Mouse (Mus musculus): Measurements from ENCODE around the gene Cav2. TPM values are rescaled to one million over a fixed set of nuclear protein-coding genes. Genes with fewer than 3 reads are reported as not detected.

Cav2 gene
- polyA plus RNA-seq, 1 experiment: 2.9 TPM

DNA sequence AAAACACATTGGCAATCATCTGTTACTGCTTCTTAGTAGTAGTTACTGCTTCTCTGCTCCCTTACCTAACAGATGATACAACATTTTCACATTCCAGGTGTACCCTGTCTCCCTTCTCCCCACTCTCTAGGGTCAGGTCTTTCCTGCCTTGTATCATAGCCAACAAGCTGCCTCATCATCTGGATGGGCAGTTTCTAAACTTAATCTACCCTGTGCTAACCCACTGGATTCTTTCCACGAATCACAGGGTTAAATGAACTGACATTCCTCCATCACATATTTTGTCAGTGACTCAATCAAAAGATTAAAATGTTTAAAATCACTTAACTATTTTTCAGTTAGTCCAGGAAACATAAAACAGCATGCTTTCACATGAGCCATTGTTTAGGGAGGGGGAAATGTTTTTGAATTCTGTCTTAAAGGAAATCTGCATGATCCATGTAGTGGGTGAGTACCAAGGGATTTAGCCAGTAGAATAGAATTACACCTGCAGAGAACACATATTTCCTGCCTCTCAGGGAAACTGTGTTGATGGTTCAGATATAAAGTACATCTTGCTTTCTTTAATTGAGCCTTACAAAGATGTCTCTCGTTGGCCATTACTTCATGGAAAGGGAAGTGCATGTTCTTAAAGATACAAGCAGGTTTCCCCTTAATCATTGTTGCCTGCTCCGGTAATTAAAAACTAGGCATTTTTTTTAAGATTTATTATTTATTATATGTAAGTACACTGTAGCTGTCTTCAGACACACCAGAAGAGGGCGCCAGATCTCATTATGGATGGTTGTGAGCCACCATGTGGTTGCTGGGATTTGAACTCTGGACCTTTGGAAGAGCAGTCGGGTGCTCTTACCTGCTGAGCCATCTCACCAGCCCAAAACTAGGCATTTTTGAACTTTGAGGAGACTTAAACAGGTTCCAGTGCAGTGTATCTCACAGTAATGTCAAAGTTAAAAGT is 34.0 kb downstream of the Cav2 start:
- Histone ChIP-seq H3K27me3 (ENCODE audit: control insufficient read depth, insufficient read depth, insufficient read length) (no peaks in the 10 kb centered on the region), H3K4me3 (no peak overlapping the region), H3K79me2 (ENCODE audit: control insufficient read depth, insufficient read depth) (peaks cover 30% of the 10 kb centered on the region), H3ac (ENCODE audit: control insufficient read depth, insufficient read length) (no peak overlapping the region), H3K36me3 (ENCODE audit: control insufficient read depth, insufficient read depth) (no peaks in the 10 kb centered on the region), H3K4me2 (ENCODE audit: low read depth) (no peak overlapping the region)
- TF ChIP-seq CEBPB (IDR thresholded peaks at IDR 0.05; ENCODE audit: insufficient read depth, poor library complexity, severe bottlenecking): no peak
- no peak for TF ChIP-seq TCF3 (IDR thresholded peaks at IDR 0.05; ENCODE audit: insufficient read length, low read depth)
- TF ChIP-seq USF1 (IDR thresholded peaks at IDR 0.05; ENCODE audit: low read depth): no peak
- no peak for TF ChIP-seq MYOG (IDR thresholded peaks at IDR 0.05; ENCODE audit: control insufficient read depth in 1 of 3, insufficient read depth in 1 of 3, insufficient read length in 2 of 3, low read depth in 2 of 3)
- TF ChIP-seq MAX (IDR thresholded peaks at IDR 0.05; ENCODE audit: low read depth): no peak
- TF ChIP-seq E2F4 (IDR thresholded peaks at IDR 0.05; ENCODE audit: insufficient read depth): no peak
- no peak for TF ChIP-seq MYOD1 (IDR thresholded peaks at IDR 0.05; ENCODE audit: control insufficient read depth in 1 of 3, insufficient read length in 2 of 3, low read depth in 2 of 3)
- no peak for TF ChIP-seq TCF12 (IDR thresholded peaks at IDR 0.05; ENCODE audit: insufficient read depth, poor library complexity, severe bottlenecking)
- TF ChIP-seq REST (IDR thresholded peaks at IDR 0.05; ENCODE audit: insufficient read depth, insufficient read length): no peak
- no peak for TF ChIP-seq SRF (IDR thresholded peaks at IDR 0.05; ENCODE audit: control insufficient read depth, insufficient read length, low read depth)
- TF ChIP-seq POLR2A (IDR thresholded peaks at IDR 0.05; ENCODE audit: insufficient read length, low read depth): no peak
- TF ChIP-seq POLR2AphosphoS2 (IDR thresholded peaks at IDR 0.05; ENCODE audit: insufficient read length, low read depth): no peak

GRCm38 (mm10) chr6:17316294-17317166 is 35.5 kb downstream of the Cav2 start:
- Histone ChIP-seq H3K27me3 (ENCODE audit: control insufficient read depth, insufficient read depth, insufficient read length) (no peaks in the 10 kb centered on the region), H3K4me2 (ENCODE audit: low read depth) (no peak overlapping the region), H3K36me3 (ENCODE audit: control insufficient read depth, insufficient read depth) (no peaks in the 10 kb centered on the region), H3ac (ENCODE audit: control insufficient read depth, insufficient read length) (no peak overlapping the region), H3K79me2 (ENCODE audit: control insufficient read depth, insufficient read depth) (peaks cover 16% of the 10 kb centered on the region), H3K4me3 (no peak overlapping the region)
- TF ChIP-seq E2F4 (IDR thresholded peaks at IDR 0.05; ENCODE audit: insufficient read depth): no peak
- no peak for TF ChIP-seq REST (IDR thresholded peaks at IDR 0.05; ENCODE audit: insufficient read depth, insufficient read length)
- TF ChIP-seq MYOD1 (IDR thresholded peaks at IDR 0.05; ENCODE audit: control insufficient read depth in 1 of 3, insufficient read length in 2 of 3, low read depth in 2 of 3): no peak
- TF ChIP-seq TCF3 (IDR thresholded peaks at IDR 0.05; ENCODE audit: insufficient read length, low read depth): no peak
- TF ChIP-seq TCF12 (IDR thresholded peaks at IDR 0.05; ENCODE audit: insufficient read depth, poor library complexity, severe bottlenecking): no peak
- no peak for TF ChIP-seq SRF (IDR thresholded peaks at IDR 0.05; ENCODE audit: control insufficient read depth, insufficient read length, low read depth)
- TF ChIP-seq MYOG (IDR thresholded peaks at IDR 0.05; ENCODE audit: control insufficient read depth in 1 of 3, insufficient read depth in 1 of 3, insufficient read length in 2 of 3, low read depth in 2 of 3): no peak
- TF ChIP-seq CEBPB (IDR thresholded peaks at IDR 0.05; ENCODE audit: insufficient read depth, poor library complexity, severe bottlenecking): no peak
- no peak for TF ChIP-seq POLR2AphosphoS2 (IDR thresholded peaks at IDR 0.05; ENCODE audit: insufficient read length, low read depth)
- TF ChIP-seq MAX (IDR thresholded peaks at IDR 0.05; ENCODE audit: low read depth): no peak
- no peak for TF ChIP-seq USF1 (IDR thresholded peaks at IDR 0.05; ENCODE audit: low read depth)
- TF ChIP-seq POLR2A (IDR thresholded peaks at IDR 0.05; ENCODE audit: insufficient read length, low read depth): no peak

- Histone ChIP-seq H3ac (ENCODE audit: control insufficient read depth, insufficient read length) (no peak overlapping the region), H3K27me3 (ENCODE audit: control insufficient read depth, insufficient read depth, insufficient read length) (no peaks in the 10 kb centered on the region), H3K79me2 (ENCODE audit: control insufficient read depth, insufficient read depth) (peaks cover 9% of the 10 kb centered on the region), H3K4me3 (no peak overlapping the region), H3K36me3 (ENCODE audit: control insufficient read depth, insufficient read depth) (no peaks in the 10 kb centered on the region), H3K4me2 (ENCODE audit: low read depth) (no peak overlapping the region)
- TF ChIP-seq TCF12 (IDR thresholded peaks at IDR 0.05; ENCODE audit: insufficient read depth, poor library complexity, severe bottlenecking): no peak
- no peak for TF ChIP-seq POLR2A (IDR thresholded peaks at IDR 0.05; ENCODE audit: insufficient read length, low read depth)
- no peak for TF ChIP-seq SRF (IDR thresholded peaks at IDR 0.05; ENCODE audit: control insufficient read depth, insufficient read length, low read depth)
- TF ChIP-seq CEBPB (IDR thresholded peaks at IDR 0.05; ENCODE audit: insufficient read depth, poor library complexity, severe bottlenecking): no peak
- TF ChIP-seq USF1 (IDR thresholded peaks at IDR 0.05; ENCODE audit: low read depth): no peak
- no peak for TF ChIP-seq E2F4 (IDR thresholded peaks at IDR 0.05; ENCODE audit: insufficient read depth)
- no peak for TF ChIP-seq POLR2AphosphoS2 (IDR thresholded peaks at IDR 0.05; ENCODE audit: insufficient read length, low read depth)
- no peak for TF ChIP-seq TCF3 (IDR thresholded peaks at IDR 0.05; ENCODE audit: insufficient read length, low read depth)
- no peak for TF ChIP-seq REST (IDR thresholded peaks at IDR 0.05; ENCODE audit: insufficient read depth, insufficient read length)
- TF ChIP-seq MYOG (IDR thresholded peaks at IDR 0.05; ENCODE audit: control insufficient read depth in 1 of 3, insufficient read depth in 1 of 3, insufficient read length in 2 of 3, low read depth in 2 of 3): no peak
- no peak for TF ChIP-seq MAX (IDR thresholded peaks at IDR 0.05; ENCODE audit: low read depth)
- no peak for TF ChIP-seq MYOD1 (IDR thresholded peaks at IDR 0.05; ENCODE audit: control insufficient read depth in 1 of 3, insufficient read length in 2 of 3, low read depth in 2 of 3)
Measured at GRCm38 (mm10) chr6:17317167-17317524, 36.2 kb downstream of the Cav2 start.

DNA sequence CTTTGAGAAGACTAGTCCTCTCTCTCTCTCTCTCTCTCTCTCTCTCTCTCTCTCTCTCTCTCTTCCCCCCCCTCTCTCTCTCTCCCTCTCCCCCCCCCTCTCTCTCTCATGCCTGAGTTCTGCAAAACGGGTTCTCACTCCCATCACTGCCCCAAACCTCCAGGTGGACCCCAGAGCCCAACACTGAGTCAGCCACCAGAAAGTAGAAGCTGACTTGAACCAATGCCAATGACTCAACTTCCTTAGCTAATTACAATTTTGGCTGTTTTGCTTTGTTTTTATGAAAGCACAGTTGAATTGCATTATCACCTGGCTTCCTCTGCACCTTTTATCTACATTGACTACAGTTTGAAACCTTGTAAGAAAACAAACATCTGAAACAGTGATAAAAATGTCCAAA is 37.0 kb downstream of the Cav2 start:
- H3ac ChIP-seq (ENCODE audit: control insufficient read depth, insufficient read length): no peak overlapping the region
- peaks cover 3% of the 10 kb centered on the region for H3K79me2 ChIP-seq (ENCODE audit: control insufficient read depth, insufficient read depth)
- H3K4me3 ChIP-seq: no peak overlapping the region
- H3K4me2 ChIP-seq (ENCODE audit: low read depth): no peak overlapping the region
- no peaks in the 10 kb centered on the region for H3K27me3 ChIP-seq (ENCODE audit: control insufficient read depth, insufficient read depth, insufficient read length)
- TF ChIP-seq MYOG (IDR thresholded peaks at IDR 0.05; ENCODE audit: control insufficient read depth in 1 of 3, insufficient read depth in 1 of 3, insufficient read length in 2 of 3, low read depth in 2 of 3): no peak
- TF ChIP-seq MAX (IDR thresholded peaks at IDR 0.05; ENCODE audit: low read depth): no peak
- no peak for TF ChIP-seq MYOD1 (IDR thresholded peaks at IDR 0.05; ENCODE audit: control insufficient read depth in 1 of 3, insufficient read length in 2 of 3, low read depth in 2 of 3)
- TF ChIP-seq USF1 (IDR thresholded peaks at IDR 0.05; ENCODE audit: low read depth): no peak
- H3K36me3 ChIP-seq (ENCODE audit: control insufficient read depth, insufficient read depth): no peaks in the 10 kb centered on the region

Data from myocyte (in vitro differentiated cells).